Mouse (Mus musculus): ENCODE measurements around the gene Elp5. TPM values are rescaled to one million over a fixed set of nuclear protein-coding genes. Genes with fewer than 3 reads are reported as not detected.

Gene Elp5
- polyA plus RNA-seq, 1 experiment, result 77.6 TPM

- H3K27ac ChIP-seq (ENCODE audit: insufficient read depth, low read length), result no peak overlapping the region
- no peaks in the 10 kb centered on the region for H3K27me3 ChIP-seq (ENCODE audit: control insufficient read depth, insufficient read depth, low read length, poor library complexity, severe bottlenecking)
- H3K9ac ChIP-seq (ENCODE audit: low read depth, poor library complexity, severe bottlenecking), result no peak overlapping the region
- TF ChIP-seq POLR2A (IDR thresholded peaks at IDR 0.05; ENCODE audit: insufficient read depth, low read length) (no peak), EP300 (IDR thresholded peaks at IDR 0.05; ENCODE audit: insufficient read depth, low read depth, low read length) (no peak), CTCF (IDR thresholded peaks at IDR 0.05; ENCODE audit: low read depth, low read length) (no peak)
- H3K4me1 ChIP-seq (ENCODE audit: control insufficient read depth, insufficient read depth, low read length), result peaks cover 11% of the 10 kb centered on the region
- no peaks in the 10 kb centered on the region; the same call in 1 of the 2 replicates for H3K36me3 ChIP-seq (ENCODE audit: control insufficient read depth, insufficient read depth, low read length, poor library complexity, severe bottlenecking)
- H3K9me3 ChIP-seq (replicated peaks; ENCODE audit: control insufficient read depth, insufficient read depth, low read length, poor library complexity, severe bottlenecking), result no peaks in the 10 kb centered on the region
- H3K4me3 ChIP-seq (ENCODE audit: low read depth, low read length), result no peak overlapping the region
Observed at GRCm38 (mm10) chr11:69937834-69938233, 44.5 kb downstream of the Elp5 start.

- H3K36me3 ChIP-seq (ENCODE audit: control insufficient read depth, insufficient read depth, low read length, poor library complexity, severe bottlenecking), result no peaks in the 10 kb centered on the region; the same call in 1 of the 2 replicates
- H3K4me1 ChIP-seq (ENCODE audit: control insufficient read depth, insufficient read depth, low read length), result peaks cover 9% of the 10 kb centered on the region
- H3K9ac ChIP-seq (ENCODE audit: low read depth, poor library complexity, severe bottlenecking), result no peak overlapping the region
- no peak for TF ChIP-seq EP300 (IDR thresholded peaks at IDR 0.05; ENCODE audit: insufficient read depth, low read depth, low read length)
- no peak for TF ChIP-seq CTCF (IDR thresholded peaks at IDR 0.05; ENCODE audit: low read depth, low read length)
- TF ChIP-seq POLR2A (IDR thresholded peaks at IDR 0.05; ENCODE audit: insufficient read depth, low read length), result no peak
- H3K4me3 ChIP-seq (ENCODE audit: low read depth, low read length), result no peak overlapping the region
- H3K9me3 ChIP-seq (replicated peaks; ENCODE audit: control insufficient read depth, insufficient read depth, low read length, poor library complexity, severe bottlenecking), result no peaks in the 10 kb centered on the region
- H3K27ac ChIP-seq (ENCODE audit: insufficient read depth, low read length), result no peak overlapping the region
- no peaks in the 10 kb centered on the region for H3K27me3 ChIP-seq (ENCODE audit: control insufficient read depth, insufficient read depth, low read length, poor library complexity, severe bottlenecking)
Observed at GRCm38 (mm10) chr11:69937385-69937784, 44.9 kb downstream of the Elp5 start.

- Histone ChIP-seq H3K9me3 (replicated peaks; ENCODE audit: control insufficient read depth, insufficient read depth, low read length, poor library complexity, severe bottlenecking) (no peaks in the 10 kb centered on the region), H3K4me1 (ENCODE audit: control insufficient read depth, insufficient read depth, low read length) (peaks cover 9% of the 10 kb centered on the region), H3K36me3 (ENCODE audit: control insufficient read depth, insufficient read depth, low read length, poor library complexity, severe bottlenecking) (no peaks in the 10 kb centered on the region; the same call in 1 of the 2 replicates), H3K27ac (ENCODE audit: insufficient read depth, low read length) (no peak overlapping the region), H3K4me3 (ENCODE audit: low read depth, low read length) (peak overlapping the region; percentile 58), H3K9ac (ENCODE audit: low read depth, poor library complexity, severe bottlenecking) (peak overlapping the region; percentile 94), H3K27me3 (ENCODE audit: control insufficient read depth, insufficient read depth, low read length, poor library complexity, severe bottlenecking) (no peaks in the 10 kb centered on the region)
- TF ChIP-seq POLR2A (IDR thresholded peaks at IDR 0.05; ENCODE audit: insufficient read depth, low read length) (no peak), CTCF (IDR thresholded peaks at IDR 0.05; ENCODE audit: low read depth, low read length) (no peak), EP300 (IDR thresholded peaks at IDR 0.05; ENCODE audit: insufficient read depth, low read depth, low read length) (no peak)
Observed at GRCm38 (mm10) chr11:69936714-69937347, 45.5 kb downstream of the Elp5 start.

GRCm38 (mm10) chr11:69936156-69936555 is 46.2 kb downstream of the Elp5 start:
- Histone ChIP-seq H3K4me3 (ENCODE audit: low read depth, low read length) (peak overlapping the region; percentile 58), H3K9ac (ENCODE audit: low read depth, poor library complexity, severe bottlenecking) (peak overlapping the region; percentile 94), H3K36me3 (ENCODE audit: control insufficient read depth, insufficient read depth, low read length, poor library complexity, severe bottlenecking) (no peaks in the 10 kb centered on the region; the same call in 1 of the 2 replicates), H3K9me3 (replicated peaks; ENCODE audit: control insufficient read depth, insufficient read depth, low read length, poor library complexity, severe bottlenecking) (no peaks in the 10 kb centered on the region), H3K27me3 (ENCODE audit: control insufficient read depth, insufficient read depth, low read length, poor library complexity, severe bottlenecking) (no peaks in the 10 kb centered on the region), H3K27ac (ENCODE audit: insufficient read depth, low read length) (no peak overlapping the region), H3K4me1 (ENCODE audit: control insufficient read depth, insufficient read depth, low read length) (peaks cover 9% of the 10 kb centered on the region)
- TF ChIP-seq CTCF (IDR thresholded peaks at IDR 0.05; ENCODE audit: low read depth, low read length) (no peak), EP300 (IDR thresholded peaks at IDR 0.05; ENCODE audit: insufficient read depth, low read depth, low read length) (no peak), POLR2A (IDR thresholded peaks at IDR 0.05; ENCODE audit: insufficient read depth, low read length) (no peak)

- Histone ChIP-seq H3K9me3 (replicated peaks; ENCODE audit: control insufficient read depth, insufficient read depth, low read length, poor library complexity, severe bottlenecking) (no peaks in the 10 kb centered on the region), H3K27me3 (ENCODE audit: control insufficient read depth, insufficient read depth, low read length, poor library complexity, severe bottlenecking) (no peaks in the 10 kb centered on the region), H3K27ac (ENCODE audit: insufficient read depth, low read length) (no peak within 1 kb of the TSS), H3K36me3 (ENCODE audit: control insufficient read depth, insufficient read depth, low read length, poor library complexity, severe bottlenecking) (no peaks in the 10 kb centered on the region; the same call in 1 of the 2 replicates), H3K4me1 (ENCODE audit: control insufficient read depth, insufficient read depth, low read length) (peaks cover 9% of the 10 kb centered on the region), H3K9ac (ENCODE audit: low read depth, poor library complexity, severe bottlenecking) (peak within 1 kb of the TSS; percentile 94), H3K4me3 (ENCODE audit: low read depth, low read length) (peak within 1 kb of the TSS; percentile 69)
- TF ChIP-seq POLR2A (IDR thresholded peaks at IDR 0.05; ENCODE audit: insufficient read depth, low read length) (no peak), CTCF (IDR thresholded peaks at IDR 0.05; ENCODE audit: low read depth, low read length) (no peak), EP300 (IDR thresholded peaks at IDR 0.05; ENCODE audit: insufficient read depth, low read depth, low read length) (no peak)
Observed at GRCm38 (mm10) chr11:69935137-69935879, 47.0 kb downstream of the Elp5 start, which contains the start of gene Ybx2. Gene Ybx2 (plus strand): TSS chr11:69935796.

GRCm38 (mm10) chr11:69934681-69935080 is 47.6 kb downstream of the Elp5 start:
- Histone ChIP-seq H3K4me3 (ENCODE audit: low read depth, low read length) (no peak overlapping the region), H3K27ac (ENCODE audit: insufficient read depth, low read length) (no peak overlapping the region), H3K27me3 (ENCODE audit: control insufficient read depth, insufficient read depth, low read length, poor library complexity, severe bottlenecking) (no peaks in the 10 kb centered on the region), H3K9me3 (replicated peaks; ENCODE audit: control insufficient read depth, insufficient read depth, low read length, poor library complexity, severe bottlenecking) (no peaks in the 10 kb centered on the region), H3K36me3 (ENCODE audit: control insufficient read depth, insufficient read depth, low read length, poor library complexity, severe bottlenecking) (no peaks in the 10 kb centered on the region), H3K9ac (ENCODE audit: low read depth, poor library complexity, severe bottlenecking) (peak overlapping the region; percentile 42), H3K4me1 (ENCODE audit: control insufficient read depth, insufficient read depth, low read length) (peaks cover 9% of the 10 kb centered on the region)
- no peak for TF ChIP-seq POLR2A (IDR thresholded peaks at IDR 0.05; ENCODE audit: insufficient read depth, low read length)
- no peak for TF ChIP-seq CTCF (IDR thresholded peaks at IDR 0.05; ENCODE audit: low read depth, low read length)
- no peak for TF ChIP-seq EP300 (IDR thresholded peaks at IDR 0.05; ENCODE audit: insufficient read depth, low read depth, low read length)

All from ES-Bruce4 (cell line).